17 mouse cellular contexts compared by ENCODE assay signal in genomic region chr8:77423850-77424249, GRCm38 (mm10).
A peak's percentile ranks its signal among the peaks of the same experiment; 100 is the strongest.
DNase-seq lines count a peak whose midpoint lies in the region; ATAC-seq and TF ChIP-seq lines count a peak whose summit lies in the region.
"Had no signal": no experiment of that assay in that cellular context is flagged by ENCODE, and none has a peak within 500 bp of the region (broad histone marks: within the 10 kb centered on the region; RNA-seq: fewer than 3 reads in every experiment).

No protein-coding gene starts in this region.

- 0 out of 2 replicates have a peak overlapping the region, but pooled peaks have one; percentile 50 for H3K4me2 ChIP-seq in liver, embryonic 13.5 days
- H3K4me2 ChIP-seq in liver, embryonic 12.5 days = no peak overlapping the region
- no peak overlapping the region for H3K4me2 ChIP-seq in CH12.LX (ENCODE audit: insufficient read depth, low read depth, poor library complexity, severe bottlenecking)
- H3K4me2 ChIP-seq: lung, embryonic 14.5 days; neural tube, embryonic 13.5 days had no signal

- H3K9ac ChIP-seq in liver, embryonic 13.5 days = no peak overlapping the region
- no peak overlapping the region for H3K9ac ChIP-seq in liver, embryonic 12.5 days
- no peak overlapping the region for H3K9ac ChIP-seq in CH12.LX (ENCODE audit: insufficient read depth, low read depth)
- H3K9ac ChIP-seq: forebrain, postnatal 0 days; lung, embryonic 14.5 days; neural tube, embryonic 13.5 days had no signal

- H3K36me3 ChIP-seq in liver, embryonic 13.5 days = 0 out of 2 replicates have a peak, but pooled peaks cover 3% of the 10 kb centered on the region
- peaks cover 16% of the 10 kb centered on the region for H3K36me3 ChIP-seq in liver, embryonic 12.5 days
- H3K36me3 ChIP-seq in CH12.LX (replicated peaks in 1 of 2; ENCODE audit: control insufficient read depth in 1 of 2, insufficient read depth in 1 of 2, low read length in 1 of 2) = no peaks in the 10 kb centered on the region
- H3K36me3 ChIP-seq in thymus, adult 2 months (ENCODE audit: control insufficient read depth, insufficient read depth, low read length) = no peaks in the 10 kb centered on the region
- H3K36me3 ChIP-seq: neural tube, embryonic 13.5 days had no signal

- no peaks in the 10 kb centered on the region for H3K27me3 ChIP-seq in liver, embryonic 13.5 days
- H3K27me3 ChIP-seq in liver, embryonic 12.5 days (replicated peaks) = no peaks in the 10 kb centered on the region
- no peaks in the 10 kb centered on the region for H3K27me3 ChIP-seq in CH12.LX (replicated peaks)
- H3K27me3 ChIP-seq in thymus, adult 2 months (ENCODE audit: control insufficient read depth, insufficient read depth, low read length) = no peaks in the 10 kb centered on the region
- H3K27me3 ChIP-seq: neural tube, embryonic 13.5 days; Patski had no signal

- no peak for TF ChIP-seq POLR2A in CH12.LX (IDR thresholded peaks at IDR 0.05; ENCODE audit: low read depth, low read length)
- TF ChIP-seq POLR2A in thymus, adult 2 months (IDR thresholded peaks at IDR 0.05; ENCODE audit: control insufficient read depth, extremely low read depth, insufficient read depth, low read length, poor library complexity) = no peak

- no peak overlapping the region for H3K4me3 ChIP-seq in liver, embryonic 13.5 days (replicated peaks)
- no peak overlapping the region for H3K4me3 ChIP-seq in liver, embryonic 12.5 days
- no peak overlapping the region for H3K4me3 ChIP-seq in CH12.LX (replicated peaks in 1 of 3; ENCODE audit: low read depth in 2 of 3, low read length in 2 of 3, poor library complexity in 1 of 3)
- H3K4me3 ChIP-seq in thymus, adult 2 months (ENCODE audit: control insufficient read depth, insufficient read depth, low read length) = no peak overlapping the region
- H3K4me3 ChIP-seq: layer of hippocampus, adult 2 months; neural tube, embryonic 13.5 days had no signal

- no peaks in the 10 kb centered on the region for H3K9me3 ChIP-seq in liver, embryonic 13.5 days (replicated peaks)
- H3K9me3 ChIP-seq in liver, embryonic 12.5 days (replicated peaks) = no peaks in the 10 kb centered on the region
- no peaks in the 10 kb centered on the region for H3K9me3 ChIP-seq in CH12.LX (replicated peaks; ENCODE audit: low read length)
- H3K9me3 ChIP-seq: neural tube, embryonic 13.5 days had no signal

- H3K79me2 ChIP-seq in CH12.LX (replicated peaks; ENCODE audit: control insufficient read depth, extremely low read depth, insufficient read depth, poor library complexity, severe bottlenecking) = no peaks in the 10 kb centered on the region

- H3K27ac ChIP-seq in liver, embryonic 13.5 days = no peak overlapping the region; the same call in 1 of the 2 replicates
- H3K27ac ChIP-seq in liver, embryonic 12.5 days = no peak overlapping the region
- H3K27ac ChIP-seq in CH12.LX (ENCODE audit: insufficient read depth, low read depth) = no peak overlapping the region
- peak overlapping the region; percentile 51; the same call in 1 of the 2 replicates for H3K27ac ChIP-seq in thymus, adult 2 months (ENCODE audit: control insufficient read depth, insufficient read depth, low read length)
- H3K27ac ChIP-seq: kidney, postnatal 0 days; layer of hippocampus, adult 2 months; neural tube, embryonic 13.5 days had no signal

- TF ChIP-seq RAD21 in CH12.LX (IDR thresholded peaks at IDR 0.05; ENCODE audit: low read depth, low read length) = no peak

- H3K4me1 ChIP-seq in liver, embryonic 13.5 days (replicated peaks) = peaks cover 35% of the 10 kb centered on the region
- H3K4me1 ChIP-seq in liver, embryonic 12.5 days = peaks cover 35% of the 10 kb centered on the region
- peaks cover 4 to 21% of the 10 kb centered on the region in 2 experiments for H3K4me1 ChIP-seq in CH12.LX (ENCODE audit: control insufficient read depth in 1 of 2, insufficient read depth in 2 of 2)
- peaks cover 21% of the 10 kb centered on the region for H3K4me1 ChIP-seq in thymus, adult 2 months (replicated peaks; ENCODE audit: control insufficient read depth, insufficient read depth, low read length)
- H3K4me1 ChIP-seq: neural tube, embryonic 13.5 days had no signal

- WGBS in liver, embryonic 13.5 days (ENCODE audit: insufficient replicate concordance) = 70% methylated on average over 4 of the region's 6 CpGs
- 67% methylated on average over 4 of the region's 6 CpGs for WGBS in liver, embryonic 12.5 days (ENCODE audit: insufficient replicate concordance)
- WGBS in thymus, adult 2 months = 8% methylated on average over 4 of the region's 6 CpGs

- TF ChIP-seq CTCF in CH12.LX (conservative IDR thresholded peaks at IDR 0.05 in 1 of 2, IDR thresholded peaks at IDR 0.05 in 1 of 2; ENCODE audit: low read depth in 2 of 2, low read length in 2 of 2) = no peak
- TF ChIP-seq CTCF in thymus, adult 2 months (IDR thresholded peaks at IDR 0.05; ENCODE audit: borderline replicate concordance, control insufficient read depth, extremely low read depth, insufficient read depth, low read length, poor library complexity) = no peak

- peak; percentile 24; the same call in 1 of the 2 replicates for ATAC-seq in frontal cortex, adult (ENCODE audit: low TSS enrichment)
- no peak for ATAC-seq in liver, embryonic 13.5 days (ENCODE audit: low read depth)
- ATAC-seq in liver, embryonic 12.5 days = no peak
- no peak for ATAC-seq in activated CD4-positive, CD25-positive, alpha-beta regulatory T cell, adult 4 months
- ATAC-seq: forebrain, postnatal 0 days; Patski had no signal

- TF ChIP-seq EP300 in CH12.LX (IDR thresholded peaks at IDR 0.05; ENCODE audit: low read length) = no peak

- in situ Hi-C loops in CH12.LX (cut with MboI; ENCODE audit: low pct_ligation_motif_present, low pct_unique_long_range_greater_than_20kb, low sequenced_read_pairs) = loop anchor here (10.0 kb wide), 1 partner anchor 101 kb away; no protein-coding TSS in a partner anchor

- dilution Hi-C loops in CH12.LX (cut with MboI; ENCODE audit: extremely low pct_ligation_motif_present, extremely low pct_unique_long_range_greater_than_20kb, low sequenced_read_pairs) = no loop called here

- no peak for DNase-seq in frontal cortex, postnatal 14 days (ENCODE audit: low spot score in 2 of 2)
- no peak for DNase-seq in liver, embryonic 13.5 days
- DNase-seq in CH12.LX (ENCODE audit: extremely low read depth) = no peak
- DNase-seq in thymus, adult 2 months = peak; percentile 19
- DNase-seq in embryo, embryonic 11 days = no peak
- DNase-seq: adrenal gland, postnatal 36 days; cerebellum, adult 9-11 months; forebrain, postnatal 0 days; gastrocnemius, postnatal 14 days; lung, embryonic 14.5 days had no signal

TF ChIP-seq in CH12.LX, 34 proteins besides CTCF, POLR2A, EP300 and RAD21:
- TF ChIP-seq BHLHE40 (IDR thresholded peaks at IDR 0.05; ENCODE audit: low read depth, low read length) = no peak
- TF ChIP-seq GABPA (IDR thresholded peaks at IDR 0.05; ENCODE audit: insufficient replicate concordance, low read depth, low read length) = no peak
- TF ChIP-seq TCF12 (IDR thresholded peaks at IDR 0.05; ENCODE audit: low read depth, low read length) = 0 out of 2 replicates have a peak, but pooled peaks have one; percentile 12
- TF ChIP-seq CHD1 (IDR thresholded peaks at IDR 0.05; ENCODE audit: low read depth, low read length) = no peak
- TF ChIP-seq JUND (conservative IDR thresholded peaks at IDR 0.05; ENCODE audit: low read depth, low read length) = no peak
- no peak for TF ChIP-seq KAT2A (IDR thresholded peaks at IDR 0.05; ENCODE audit: insufficient replicate concordance, low read length)
